Mouse (Mus musculus) lung, embryonic 14.5 days (tissue): ENCODE measurements at regions not wholly inside any gene's neighbourhood (a gene's known extent, or its start where the extent isn't known, plus 50 kb on each side); places are given as distances from the start of the nearest gene placed in this dataset.

ENCODE experiments used
- ATAC-seq: fragments of 200-750 bp; cut with Nextera tagmentation; 2 replicates; pipeline ENCODE4 v1.8.0; 2017; ENCODE audit warnings: mild to moderate bottlenecking, moderate TSS enrichment, moderate library complexity; ENCODE audit not compliant: insufficient read depth
- DNase-seq: peaks from one replicate; pipeline ENCODE4 v3.0.0-alpha.2; 2015
- H3K27ac ChIP-seq: fragments of 300-500 bp; sonication (generic); 2 replicates; pipeline ENCODE4 v1.5.1; 2014; ENCODE audit warnings: low read depth, mild to moderate bottlenecking, moderate library complexity
- H3K27me3 ChIP-seq: fragments of 300-500 bp; sonication (generic); 2 replicates; pipeline ENCODE4 v1.6.1; 2014; ENCODE audit warnings: low read length, control low read depth; ENCODE audit not compliant: insufficient read depth
- H3K36me3 ChIP-seq: fragments of 300-500 bp; sonication (generic); 2 replicates; pipeline ENCODE4 v1.6.1; 2014; ENCODE audit warnings: control low read depth; ENCODE audit not compliant: insufficient read depth
- H3K4me1 ChIP-seq: fragments of 300-500 bp; sonication (generic); 2 replicates; pipeline ENCODE4 v1.6.1; 2014; ENCODE audit warnings: antibody characterized with exemption, control low read depth; ENCODE audit not compliant: insufficient read depth
- H3K4me2 ChIP-seq: fragments of 300-500 bp; sonication (generic); 2 replicates; pipeline ENCODE4 v1.6.1; 2014; ENCODE audit warnings: mild to moderate bottlenecking
- H3K4me3 ChIP-seq: fragments of 300-500 bp; sonication (generic); 2 replicates; pipeline ENCODE4 v1.5.1; 2014; ENCODE audit warnings: low read depth, low read length
- H3K9ac ChIP-seq: fragments of 300-500 bp; sonication (generic); 2 replicates; pipeline ENCODE4 v1.6.1; 2014
- H3K9me3 ChIP-seq: fragments of 300-500 bp; sonication (generic); 2 replicates; pipeline ENCODE4 v1.6.1; 2016; ENCODE audit warnings: low read depth, low read length, control low read depth
- CTCF ChIP-seq: IDR thresholded peaks from 2 replicates; pipeline ENCODE4 v1.5.1; 2016; ENCODE audit warnings: antibody characterized with exemption, low read depth
- WGBS: fragments of 180-500 bp; shearing (Covaris S2); extraction: QIAGEN DNeasy Blood & Tissue Kit; methylation state at CpG from one replicate; pipeline ENCODE4 v1.1.7; 2014; 5-methylcytosine and 5-hydroxymethylcytosine counted together

DNA sequence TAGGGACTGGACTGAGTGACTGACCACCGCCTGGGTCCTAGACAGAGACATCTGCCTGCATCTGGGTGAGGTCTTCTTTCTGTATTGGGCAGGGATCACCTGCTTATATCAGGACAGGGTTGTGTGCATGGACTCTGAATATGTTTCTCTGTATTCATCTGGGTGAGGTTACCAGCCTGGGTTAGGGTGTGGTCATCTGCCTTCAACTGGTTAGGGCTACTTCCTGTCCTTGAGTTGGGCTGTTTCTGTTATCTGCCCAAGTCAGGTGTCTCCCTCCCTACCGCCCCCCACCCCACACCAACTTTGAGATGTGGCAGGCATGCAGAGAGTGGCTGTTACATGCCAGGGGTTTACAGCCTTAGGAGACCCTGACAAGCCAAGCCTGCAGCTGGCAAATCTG, 114.2 kb downstream of the Ndufa10 start:
- DNase-seq (no peak), ATAC-seq (no peak)
- H3K27ac ChIP-seq = no peak overlapping the region
- H3K9ac ChIP-seq = no peak overlapping the region
- H3K4me1 ChIP-seq = no peaks in the 10 kb centered on the region
- H3K4me3 ChIP-seq = no peak overlapping the region
- H3K9me3 ChIP-seq = no peaks in the 10 kb centered on the region
- TF ChIP-seq CTCF = no peak
- H3K4me2 ChIP-seq = no peak overlapping the region
- no peaks in the 10 kb centered on the region for H3K27me3 ChIP-seq
- no peaks in the 10 kb centered on the region for H3K36me3 ChIP-seq
- 90% methylated on average over 2 of the region's 2 CpGs for WGBS

DNA sequence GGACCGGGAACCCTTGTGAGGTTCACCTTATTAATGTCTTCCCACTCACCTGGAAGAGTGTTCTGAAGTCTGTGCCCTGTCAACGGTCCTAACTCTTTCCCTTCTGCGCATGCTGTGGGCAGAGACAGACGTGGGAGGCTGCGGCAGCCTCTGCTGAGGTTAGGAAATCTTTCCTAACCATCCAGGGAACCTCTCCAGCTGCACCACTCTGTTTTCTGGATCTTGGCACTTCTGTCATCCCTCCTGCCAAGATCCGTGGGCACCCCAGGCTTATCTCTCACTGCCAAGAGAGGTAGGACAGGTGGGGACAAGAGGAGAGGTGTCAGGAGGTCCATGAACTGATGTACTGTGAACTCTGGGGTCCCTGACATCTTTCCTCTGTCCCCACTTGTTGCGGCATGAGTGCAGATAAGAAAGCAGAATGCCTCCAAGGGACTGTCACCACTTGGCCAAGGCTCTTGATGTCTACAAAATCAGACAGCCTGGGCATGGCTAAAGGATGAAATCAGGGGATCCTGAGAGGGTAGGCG, 114.8 kb downstream of the Ndufa10 start:
- 75% methylated on average over 8 of the region's 8 CpGs for WGBS
- Histone ChIP-seq H3K36me3 (no peaks in the 10 kb centered on the region), H3K27me3 (no peaks in the 10 kb centered on the region), H3K9ac (no peak overlapping the region), H3K4me2 (no peak overlapping the region), H3K4me3 (no peak overlapping the region), H3K4me1 (no peaks in the 10 kb centered on the region), H3K9me3 (no peaks in the 10 kb centered on the region), H3K27ac (no peak overlapping the region)
- ATAC-seq (no peak), DNase-seq (no peak)
- no peak for TF ChIP-seq CTCF

DNA sequence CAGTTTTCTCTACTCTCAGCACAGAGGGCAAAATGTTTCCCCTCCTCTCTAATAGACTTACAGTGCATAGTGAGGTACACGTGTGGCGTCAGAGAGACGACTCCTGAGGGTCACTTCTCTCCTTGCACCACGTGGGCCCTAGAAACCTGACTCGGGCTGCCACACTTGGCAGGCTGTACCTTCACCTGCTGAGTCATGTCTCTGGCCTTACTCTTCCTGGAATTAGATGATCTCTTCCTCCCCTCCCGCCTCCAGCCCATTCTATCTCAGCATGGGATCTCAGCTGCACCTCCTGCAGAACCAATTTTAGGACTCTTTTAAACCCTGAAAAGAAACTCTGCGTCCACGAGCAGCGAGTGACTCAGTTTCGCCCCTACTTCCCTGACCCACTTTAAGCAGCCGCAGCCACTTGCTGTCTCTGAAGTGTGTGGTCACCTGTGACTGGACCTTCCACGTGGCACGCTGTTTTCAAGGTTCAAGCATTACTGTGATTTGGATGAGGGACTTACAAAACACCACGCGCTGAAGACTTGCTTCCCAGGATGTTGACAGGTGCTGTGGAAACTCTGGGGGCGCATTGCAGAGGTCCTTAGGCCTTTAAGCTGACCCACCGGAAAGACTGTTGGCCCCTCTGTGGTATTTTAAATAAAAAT, 125.2 kb downstream of the Ndufa10 start:
- no peak for ATAC-seq
- WGBS = 51% methylated on average over 17 of the region's 17 CpGs
- DNase-seq = no peak

DNA sequence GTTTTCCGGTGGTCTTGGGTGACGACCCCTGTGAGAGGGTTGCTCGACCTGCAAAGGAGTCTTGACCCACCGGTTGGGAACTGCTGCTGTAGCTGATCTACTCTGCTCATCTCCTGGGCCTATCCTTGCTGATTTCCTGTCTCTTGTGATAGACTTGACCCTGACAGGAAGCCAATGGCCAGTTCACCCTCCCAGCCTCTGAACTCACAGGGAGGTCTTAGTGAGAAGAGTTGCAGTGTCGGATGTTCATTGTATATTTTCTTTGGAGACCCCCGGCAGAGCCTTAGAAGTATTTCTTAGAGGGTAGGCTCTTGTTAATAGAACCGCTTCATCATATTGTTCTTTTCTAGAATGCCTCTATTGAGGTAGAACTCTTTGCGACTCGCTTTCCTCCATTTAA, 126.0 kb downstream of the Ndufa10 start:
- ATAC-seq = no peak
- Histone ChIP-seq H3K27ac (no peak overlapping the region), H3K4me2 (no peak overlapping the region), H3K4me1 (no peaks in the 10 kb centered on the region), H3K36me3 (no peaks in the 10 kb centered on the region), H3K27me3 (no peaks in the 10 kb centered on the region), H3K9ac (no peak overlapping the region), H3K9me3 (no peaks in the 10 kb centered on the region), H3K4me3 (no peak overlapping the region)
- TF ChIP-seq CTCF = no peak
- 60% methylated on average over 9 of the region's 9 CpGs for WGBS
- DNase-seq = no peak

More for the DNA sequence above, 125.2 kb downstream of the Ndufa10 start:
- Histone ChIP-seq H3K4me2 (no peak overlapping the region), H3K9me3 (no peaks in the 10 kb centered on the region), H3K27me3 (no peaks in the 10 kb centered on the region), H3K36me3 (no peaks in the 10 kb centered on the region), H3K9ac (no peak overlapping the region), H3K27ac (no peak overlapping the region), H3K4me1 (no peaks in the 10 kb centered on the region), H3K4me3 (no peak overlapping the region)
- no peak for TF ChIP-seq CTCF

DNA sequence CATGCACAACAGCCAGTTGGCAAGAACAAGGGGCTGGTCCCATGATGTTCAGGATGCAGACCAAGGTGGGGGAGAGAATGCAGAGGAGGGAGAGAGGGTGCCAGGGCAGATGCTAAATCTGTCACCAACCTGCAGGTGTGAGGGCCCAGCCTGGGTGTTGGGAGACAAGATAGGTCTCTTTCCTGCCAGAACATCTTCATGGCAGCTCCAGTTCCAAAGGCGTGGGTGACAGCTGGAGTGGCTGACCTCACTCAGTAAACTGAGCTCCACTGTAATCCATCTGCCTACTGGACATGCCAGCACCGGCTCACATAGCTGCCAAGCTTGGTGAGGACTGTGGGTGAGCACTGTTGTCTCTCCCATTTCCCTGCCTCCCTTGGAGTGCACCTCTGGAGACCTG, 129.9 kb downstream of the Ndufa10 start:
- no peak for TF ChIP-seq CTCF
- ATAC-seq (no peak), DNase-seq (no peak)
- H3K9me3 ChIP-seq = no peaks in the 10 kb centered on the region
- H3K4me3 ChIP-seq = no peak overlapping the region
- H3K4me2 ChIP-seq = no peak overlapping the region
- 47% methylated on average over 2 of the region's 2 CpGs for WGBS
- H3K36me3 ChIP-seq = no peaks in the 10 kb centered on the region
- no peaks in the 10 kb centered on the region for H3K27me3 ChIP-seq
- no peak overlapping the region for H3K27ac ChIP-seq
- H3K9ac ChIP-seq = no peak overlapping the region
- no peaks in the 10 kb centered on the region for H3K4me1 ChIP-seq

DNA sequence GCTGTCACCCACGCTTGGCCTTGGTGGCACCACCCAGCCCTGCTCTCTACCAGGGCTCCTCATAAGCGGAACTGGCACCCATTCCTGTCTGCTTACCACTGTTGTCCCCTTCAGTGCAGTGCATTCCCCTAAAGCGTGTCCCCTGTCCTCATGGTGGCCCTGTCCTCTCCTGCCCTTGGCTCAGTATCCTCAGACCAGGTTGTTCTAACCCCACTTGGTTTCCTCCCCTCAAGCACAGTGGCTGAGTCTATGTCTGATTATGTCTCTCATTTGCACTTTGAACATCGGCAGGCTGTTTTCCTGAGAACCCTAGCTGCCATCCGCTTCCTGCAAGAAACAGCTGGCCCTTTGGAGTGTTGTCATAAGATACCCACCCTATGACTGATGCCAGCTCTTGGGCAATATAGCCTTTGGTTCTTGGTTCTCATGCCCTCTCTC, 130.5 kb downstream of the Ndufa10 start:
- H3K27ac ChIP-seq = no peak overlapping the region
- no peaks in the 10 kb centered on the region for H3K9me3 ChIP-seq
- TF ChIP-seq CTCF = no peak
- H3K4me3 ChIP-seq = no peak overlapping the region
- H3K27me3 ChIP-seq = no peaks in the 10 kb centered on the region
- DNase-seq = no peak
- H3K9ac ChIP-seq = no peak overlapping the region
- H3K4me1 ChIP-seq = no peaks in the 10 kb centered on the region
- no peak for ATAC-seq
- H3K36me3 ChIP-seq = no peaks in the 10 kb centered on the region
- H3K4me2 ChIP-seq = no peak overlapping the region
- 80% methylated on average over 5 of the region's 5 CpGs for WGBS

DNA sequence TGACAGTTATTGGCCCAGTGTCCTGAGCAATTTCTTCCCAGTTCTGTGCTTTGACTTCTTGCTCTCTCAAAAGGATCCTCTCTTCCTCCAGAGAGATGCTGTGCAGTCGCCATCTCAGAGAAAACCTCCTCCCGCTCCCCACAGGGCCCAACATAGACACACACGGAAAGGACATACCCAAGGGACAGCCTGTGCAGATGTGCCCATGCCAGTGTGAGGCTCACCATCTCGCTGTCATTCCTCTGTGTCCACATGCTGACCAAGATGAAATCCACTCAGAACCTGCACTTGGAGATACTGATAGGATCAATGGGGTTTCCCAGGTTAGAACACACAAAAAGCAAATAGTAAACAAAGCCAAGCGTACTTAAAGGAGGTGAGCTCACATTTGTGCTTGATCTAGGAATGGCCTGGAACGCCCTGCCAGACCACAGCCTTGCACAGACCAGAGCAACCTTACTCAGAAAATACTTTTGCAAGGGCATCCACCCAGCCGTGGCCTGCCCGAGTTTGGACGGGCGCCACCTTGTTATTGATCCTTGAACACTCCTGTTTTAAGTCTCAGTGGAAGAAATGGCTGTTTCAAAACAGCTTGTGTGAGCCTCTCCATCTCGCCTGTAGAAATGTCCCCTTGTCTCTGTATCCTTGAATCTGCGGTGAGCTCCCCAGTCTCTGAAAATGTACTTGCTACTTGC, 131.7 kb downstream of the Ndufa10 start:
- no peak for DNase-seq
- Histone ChIP-seq H3K9ac (no peak overlapping the region), H3K27ac (no peak overlapping the region), H3K36me3 (no peaks in the 10 kb centered on the region), H3K27me3 (no peaks in the 10 kb centered on the region), H3K4me3 (no peak overlapping the region), H3K4me2 (no peak overlapping the region), H3K9me3 (no peaks in the 10 kb centered on the region), H3K4me1 (no peaks in the 10 kb centered on the region)
- WGBS = 77% methylated on average over 12 of the region's 12 CpGs
- no peak for TF ChIP-seq CTCF
- no peak for ATAC-seq
